Mouse (Mus musculus) liver, embryonic 14.5 days (tissue): ENCODE results near the gene Ntm. TPM values are rescaled to one million over a fixed set of nuclear protein-coding genes. Genes with fewer than 3 reads are reported as not detected.

ENCODE experiments used
- ATAC-seq: fragments of 200-750 bp; cut with Nextera tagmentation; 2 replicates; pipeline ENCODE4 v1.8.0; 2017; ENCODE audit warnings: moderate number of reproducible peaks, mild to moderate bottlenecking, moderate library complexity; ENCODE audit not compliant: insufficient read depth
- DNase-seq, 3 experiments: peaks; one replicate each; pipeline ENCODE4 v3.0.0-alpha.2; 2012 to 2013; ENCODE audit warnings: low read depth in 3 of 3, low spot score in 3 of 3
- H3K27ac ChIP-seq: fragments of 300-500 bp; sonication (generic); 2 replicates; pipeline ENCODE4 v1.5.1; 2014; ENCODE audit warnings: moderate library complexity, mild to moderate bottlenecking, control low read depth, inconsistent platforms
- H3K27me3 ChIP-seq: fragments of 300-500 bp; sonication (generic); 2 replicates; pipeline ENCODE4 v1.6.1; 2014; ENCODE audit warnings: mild to moderate bottlenecking, low read length, moderate library complexity; ENCODE audit not compliant: control insufficient read depth, insufficient read depth
- H3K36me3 ChIP-seq: fragments of 300-500 bp; sonication (generic); replicated peaks from 2 replicates; pipeline ENCODE4 v1.6.1; 2014; ENCODE audit warnings: low read depth; ENCODE audit not compliant: control insufficient read depth, insufficient read depth
- H3K4me1 ChIP-seq, 2 experiments: fragments of 200-500 bp in 1 of 2; fragments of 300-500 bp in 1 of 2; sonication (generic) in 1 of 2; replicated peaks; 2 replicates each; pipeline ENCODE4 v1.6.1; 2012 to 2014; ENCODE audit warnings: antibody characterized with exemption in 1 of 2, inconsistent platforms in 1 of 2, low read length in 1 of 2; ENCODE audit not compliant: control insufficient read depth in 2 of 2, insufficient read depth in 2 of 2
- H3K4me2 ChIP-seq: fragments of 300-500 bp; sonication (generic); 2 replicates; pipeline ENCODE4 v1.6.1; 2014; ENCODE audit warnings: low read depth, mild to moderate bottlenecking, control low read depth, moderate library complexity
- H3K4me3 ChIP-seq, 2 experiments: fragments of 200-500 bp in 1 of 2; fragments of 300-500 bp in 1 of 2; sonication (generic) in 1 of 2; 2 replicates each; pipeline ENCODE4 v1.5.1; 2012 to 2014; ENCODE audit warnings: low read depth in 2 of 2, low read length in 2 of 2, mild to moderate bottlenecking in 2 of 2, control low read depth in 1 of 2, inconsistent platforms in 1 of 2, moderate library complexity in 1 of 2; ENCODE audit not compliant: insufficient read depth in 1 of 2
- H3K9ac ChIP-seq: fragments of 300-500 bp; sonication (generic); replicated peaks from 2 replicates; pipeline ENCODE4 v1.6.1; 2014; ENCODE audit warnings: mild to moderate bottlenecking, control low read depth, moderate library complexity
- H3K9me3 ChIP-seq: fragments of 300-500 bp; sonication (generic); 2 replicates; pipeline ENCODE4 v1.6.1; 2016; ENCODE audit warnings: low read length, mixed read lengths; ENCODE audit not compliant: control insufficient read depth
- CTCF ChIP-seq: IDR thresholded peaks from 2 replicates; pipeline ENCODE4 v1.5.1; 2016; ENCODE audit warnings: antibody characterized with exemption, low read depth, control low read depth
- EP300 ChIP-seq: IDR thresholded peaks from 2 replicates; pipeline ENCODE4 v1.6.1; 2016; ENCODE audit warnings: antibody characterized with exemption, low read depth
- WGBS: fragments of 180-500 bp; shearing (Covaris S2); extraction: QIAGEN DNeasy Blood & Tissue Kit; methylation state at CpG from one replicate; pipeline ENCODE4 v1.1.7; 2014; ENCODE audit not compliant: insufficient replicate concordance; 5-methylcytosine and 5-hydroxymethylcytosine counted together
- polyA plus RNA-seq, 2 experiments: library from polyadenylated mRNA; depleted of rRNA in 1 of 2; stranded (reverse) in 1 of 2; unstranded in 1 of 2; fragments of >200 nt; fragmentation: Nextera tagmentation in 1 of 2; extraction: Ambion mirVana in 1 of 2; gene quantifications; 2 replicates each; pipeline versions ENCODE4 v1.2.1 to v1.2.3; 2012 to 2014

The Ntm gene
- polyA plus RNA-seq, 2 experiments: 0.21 to 0.30 TPM

DNA sequence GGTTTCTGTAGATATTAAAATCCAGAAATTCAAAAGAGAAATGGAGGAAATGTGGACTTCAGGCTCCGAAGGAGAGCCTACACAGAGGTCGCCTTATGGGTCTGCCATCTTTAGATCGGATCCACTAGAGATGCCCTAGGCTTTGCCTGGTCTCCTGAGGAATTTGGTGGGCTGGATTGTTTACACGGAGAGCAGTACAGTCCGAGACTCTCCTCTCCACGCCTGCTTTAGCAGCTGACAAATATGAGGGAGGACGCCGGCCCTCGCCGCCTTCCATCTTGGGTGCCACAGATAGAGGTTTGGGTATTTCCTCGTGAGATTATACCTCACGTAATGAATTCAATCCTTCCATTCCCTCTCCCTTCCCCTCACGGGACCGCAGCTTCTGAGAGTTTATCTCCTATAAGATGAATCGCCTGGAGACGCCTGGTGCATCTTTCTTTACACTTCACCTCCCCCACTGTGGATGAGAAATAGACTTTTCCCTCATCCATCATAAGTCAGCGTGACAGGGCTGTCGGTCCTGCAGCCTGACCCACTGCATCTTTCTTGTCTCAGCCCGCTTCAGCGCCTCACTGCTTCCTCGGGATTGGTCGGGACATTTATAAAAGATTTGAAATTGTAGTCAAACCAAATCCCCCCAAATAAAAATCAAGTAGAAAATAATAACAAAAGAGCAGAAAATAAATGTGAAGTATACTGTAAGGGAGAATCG, 191.7 kb downstream of the Ntm start:
- H3K4me2 ChIP-seq: no peak overlapping the region
- H3K4me3 ChIP-seq: no peak overlapping the region
- no peaks in the 10 kb centered on the region for H3K9me3 ChIP-seq
- no peak overlapping the region for H3K27ac ChIP-seq
- H3K9ac ChIP-seq: no peak overlapping the region
- H3K36me3 ChIP-seq: no peaks in the 10 kb centered on the region
- no peak for ATAC-seq
- no peaks in the 10 kb centered on the region for H3K27me3 ChIP-seq
- DNase-seq: no peak
- no peak for TF ChIP-seq CTCF
- TF ChIP-seq EP300: no peak
- no peaks in the 10 kb centered on the region for H3K4me1 ChIP-seq
- WGBS: 51% methylated on average over 23 of the region's 23 CpGs

DNA sequence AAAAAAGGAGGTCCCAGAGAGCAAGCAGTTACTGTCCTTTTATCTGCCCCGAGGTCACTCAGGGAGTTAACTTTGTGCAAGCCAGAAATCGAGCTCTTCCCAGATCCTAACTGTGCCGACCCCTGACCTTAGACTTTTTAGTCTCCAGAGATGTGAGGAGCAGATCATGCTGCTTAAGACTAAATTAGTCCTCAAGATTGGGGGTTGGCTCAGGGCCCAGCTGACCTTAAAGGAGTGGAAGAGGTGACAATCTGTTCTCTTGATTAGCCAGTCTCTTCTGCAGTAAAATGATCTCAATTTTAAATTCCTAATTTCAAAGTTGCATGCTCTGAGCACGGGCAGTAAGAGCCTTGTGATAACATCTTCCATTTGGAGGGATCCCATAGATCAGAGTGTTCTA, 193.6 kb downstream of the Ntm start:
- Histone ChIP-seq H3K4me2 (no peak overlapping the region), H3K36me3 (no peaks in the 10 kb centered on the region), H3K9ac (no peak overlapping the region), H3K4me3 (no peak overlapping the region), H3K9me3 (no peaks in the 10 kb centered on the region), H3K27ac (no peak overlapping the region), H3K4me1 (no peaks in the 10 kb centered on the region), H3K27me3 (no peaks in the 10 kb centered on the region)
- ATAC-seq (no peak), DNase-seq (no peak)
- WGBS: 44% methylated on average over 4 of the region's 4 CpGs
- TF ChIP-seq EP300 (no peak), CTCF (no peak)

DNA sequence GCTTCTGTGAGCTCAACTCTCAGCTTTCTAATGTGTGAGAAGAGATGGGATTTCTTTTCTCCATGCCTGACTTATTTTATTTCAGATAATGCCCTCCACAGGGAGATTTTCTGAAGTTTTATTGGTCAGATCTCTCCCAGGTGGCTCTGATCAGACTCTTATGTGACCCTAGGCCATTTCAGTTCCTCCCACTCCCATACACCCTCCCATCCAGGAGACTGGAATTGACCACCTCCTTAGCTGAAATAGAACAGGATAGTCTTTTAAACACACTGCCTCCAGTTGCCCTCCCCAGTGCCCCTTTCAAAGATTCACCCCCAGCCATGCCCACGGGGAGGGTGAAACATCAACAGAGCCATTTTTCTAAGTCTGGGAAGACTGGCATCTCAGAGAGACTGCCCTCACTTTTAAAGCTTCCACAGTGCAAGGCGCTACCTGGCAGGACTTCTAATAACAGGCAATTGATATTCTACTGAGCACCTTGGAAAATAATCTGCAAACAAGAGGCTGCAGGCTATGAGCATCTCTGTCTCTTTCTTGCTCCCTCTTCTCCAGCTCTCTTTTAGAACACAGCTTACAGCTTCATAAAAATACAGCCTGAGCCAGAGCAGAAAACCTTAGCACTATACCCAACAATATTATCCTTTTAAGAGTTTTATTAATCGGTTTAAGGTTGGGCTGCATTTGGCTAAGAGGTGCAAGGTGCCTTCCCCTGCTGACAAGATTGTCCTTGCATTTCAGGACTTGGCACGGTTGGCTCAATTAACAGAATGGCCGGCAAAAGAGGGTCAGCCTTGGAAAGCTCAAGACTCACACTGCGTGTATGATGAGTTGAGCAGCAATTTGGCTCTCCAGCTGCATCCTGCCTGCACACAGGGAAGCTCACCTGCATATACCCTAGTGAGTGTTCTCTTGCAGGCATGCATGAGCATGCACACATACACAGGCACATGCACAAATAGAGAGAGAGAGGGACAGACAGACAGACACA, 196.7 kb downstream of the Ntm start:
- Histone ChIP-seq H3K36me3 (no peaks in the 10 kb centered on the region), H3K4me2 (no peak overlapping the region), H3K27ac (no peak overlapping the region), H3K4me1 (no peaks in the 10 kb centered on the region), H3K27me3 (no peaks in the 10 kb centered on the region), H3K9ac (no peak overlapping the region), H3K4me3 (no peak overlapping the region), H3K9me3 (no peaks in the 10 kb centered on the region)
- ATAC-seq (no peak), DNase-seq (no peak)
- TF ChIP-seq EP300 (no peak), CTCF (no peak)
- WGBS: 48% methylated on average over 6 of the region's 6 CpGs

DNA sequence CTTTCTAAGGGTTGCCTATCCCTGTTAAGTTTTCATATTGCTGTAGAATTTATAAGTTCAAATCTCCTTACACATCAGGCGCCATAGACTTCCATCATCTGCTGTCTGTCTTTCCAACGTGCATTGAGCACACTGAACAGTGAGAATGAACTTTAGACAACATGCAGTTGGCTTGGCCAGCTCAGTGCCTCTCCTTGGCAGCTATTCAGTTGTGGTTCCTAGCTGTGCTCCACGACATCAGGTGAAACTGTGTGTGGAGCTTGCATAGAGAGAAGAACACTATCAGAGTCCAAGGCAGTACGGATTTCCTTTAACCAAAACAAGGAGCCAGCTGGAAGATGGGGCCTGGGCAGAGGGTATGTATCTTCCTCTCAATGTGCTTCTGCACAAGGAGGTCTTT, 199.6 kb downstream of the Ntm start:
- no peak for DNase-seq
- ATAC-seq: no peak
- no peak overlapping the region for H3K4me2 ChIP-seq
- no peaks in the 10 kb centered on the region for H3K9me3 ChIP-seq
- 51% methylated on average over 4 of the region's 4 CpGs for WGBS
- H3K27me3 ChIP-seq: no peaks in the 10 kb centered on the region
- H3K9ac ChIP-seq: no peak overlapping the region
- no peak overlapping the region for H3K4me3 ChIP-seq
- no peak overlapping the region for H3K27ac ChIP-seq
- TF ChIP-seq EP300 (no peak), CTCF (no peak)
- H3K36me3 ChIP-seq: no peaks in the 10 kb centered on the region
- H3K4me1 ChIP-seq: no peaks in the 10 kb centered on the region

DNA sequence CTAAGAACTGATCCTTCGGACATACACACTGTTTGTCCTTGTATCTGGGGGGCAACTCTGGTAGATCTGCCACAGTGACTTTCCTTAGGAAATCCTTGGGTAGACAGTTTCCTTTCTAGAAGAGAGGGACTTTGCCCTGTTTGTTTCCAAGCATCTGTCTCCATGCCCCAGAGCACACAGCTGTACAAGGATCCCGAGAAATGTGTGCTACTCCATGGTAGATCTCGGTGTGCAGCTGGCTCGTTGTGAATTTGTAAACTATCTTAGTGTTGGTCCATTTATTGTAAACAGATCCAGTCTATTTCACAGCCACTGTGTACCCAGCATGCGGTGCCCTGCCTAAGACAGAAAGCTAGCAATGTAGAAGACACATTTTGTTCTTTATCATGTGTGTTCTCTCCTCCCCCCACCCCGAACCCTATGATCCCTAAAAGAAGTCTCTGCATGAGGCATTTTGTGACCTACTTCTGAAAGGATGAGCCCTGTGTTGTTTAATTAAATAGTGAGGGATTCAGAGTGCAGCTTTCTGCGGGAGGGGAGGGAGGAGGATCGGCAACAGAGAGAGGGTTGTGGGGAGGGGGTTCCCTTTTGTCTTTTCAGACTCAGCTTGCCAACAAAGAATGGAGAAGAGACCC, 200.9 kb downstream of the Ntm start:
- TF ChIP-seq CTCF (no peak), EP300 (no peak)
- Histone ChIP-seq H3K36me3 (no peaks in the 10 kb centered on the region), H3K4me2 (no peak overlapping the region), H3K9ac (no peak overlapping the region), H3K9me3 (no peaks in the 10 kb centered on the region), H3K4me1 (no peaks in the 10 kb centered on the region), H3K4me3 (no peak overlapping the region), H3K27me3 (no peaks in the 10 kb centered on the region), H3K27ac (no peak overlapping the region)
- ATAC-seq (no peak), DNase-seq (no peak)
- WGBS: 50% methylated on average over 8 of the region's 8 CpGs
